9 mouse cellular contexts compared by ENCODE assay signal in the genomic region with DNA sequence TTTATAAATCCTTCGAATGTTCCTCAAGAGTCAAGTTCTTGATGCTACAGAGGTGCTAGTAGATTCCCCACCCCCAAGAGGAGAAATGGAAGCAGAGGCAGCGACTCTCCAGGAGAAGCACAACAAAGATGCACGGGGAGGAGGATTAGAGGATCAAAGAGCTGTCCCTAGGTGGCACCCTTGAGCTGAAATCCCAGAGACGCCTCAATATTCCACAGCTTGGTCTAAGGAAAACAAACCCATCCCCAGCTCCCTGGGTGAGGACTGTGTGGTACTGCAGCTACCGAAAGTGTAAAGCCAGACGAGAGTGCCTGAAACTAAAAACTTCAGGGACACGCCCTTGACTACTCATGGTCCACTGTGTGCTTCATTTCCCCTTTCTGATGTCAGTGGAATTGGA. TPM values are rescaled to one million over a fixed set of nuclear protein-coding genes. Genes with fewer than 3 reads are reported as not detected.
DNase-seq lines count a peak whose midpoint lies in the region; ATAC-seq and TF ChIP-seq lines count a peak whose summit lies in the region.
"Had no signal": no experiment of that assay in that cellular context is flagged by ENCODE, and none has a peak within 500 bp of the region (broad histone marks: within the 10 kb centered on the region; RNA-seq: fewer than 3 reads in every experiment).

No protein-coding gene starts in this region.

- peak; percentile 71 for ATAC-seq in Patski
- peak; percentile 72; the same call in 1 of the 2 replicates for ATAC-seq in midbrain, postnatal 0 days (ENCODE audit: low FRiP score)

- TF ChIP-seq CTCF in Patski (IDR thresholded peaks at IDR 0.05): peak; percentile 56
- TF ChIP-seq CTCF in cortical plate, adult 2 months (IDR thresholded peaks at IDR 0.05; ENCODE audit: extremely low read depth, insufficient read depth, low read length): peak; percentile 74
- peak; percentile 64 for TF ChIP-seq CTCF in midbrain, postnatal 0 days (IDR thresholded peaks at IDR 0.05)

- no peaks in the 10 kb centered on the region for H3K36me3 ChIP-seq in midbrain, postnatal 0 days (ENCODE audit: insufficient read depth, low read length)

- no peak overlapping the region for H3K9ac ChIP-seq in midbrain, postnatal 0 days (replicated peaks; ENCODE audit: low read length, poor library complexity, severe bottlenecking)

- 10% methylated on average over 7 of the region's 7 CpGs for WGBS in midbrain, postnatal 0 days

- no peaks in the 10 kb centered on the region for H3K27me3 ChIP-seq in Patski
- H3K27me3 ChIP-seq in midbrain, postnatal 0 days (ENCODE audit: insufficient read depth, low read length): no peaks in the 10 kb centered on the region

- H3K9me3 ChIP-seq in midbrain, postnatal 0 days (ENCODE audit: low read length): no peaks in the 10 kb centered on the region

- H3K4me1 ChIP-seq in cortical plate, adult 2 months (ENCODE audit: control insufficient read depth, insufficient read depth, low read length): no peaks in the 10 kb centered on the region
- H3K4me1 ChIP-seq in midbrain, postnatal 0 days (ENCODE audit: insufficient read depth, low read length): no peaks in the 10 kb centered on the region

- intact Hi-C loops in gastrocnemius, postnatal 14 days (cut with DNase I; ENCODE audit: low total_unique reads): loop anchor here (10.0 kb wide), 1 partner anchor 243 kb away; no protein-coding TSS in a partner anchor
- intact Hi-C loops in left cerebral cortex, postnatal 4 days (cut with DNase I): no loop called here

- POLR2A ChIA-PET in Patski (lab: Charles Lee): interaction anchor here (0.7 kb wide), 1 partner anchor 330 kb away, joined by 3 read pairs; no protein-coding TSS in a partner anchor

- H3K4me2 ChIP-seq in midbrain, postnatal 0 days (ENCODE audit: low read depth, low read length, poor library complexity, severe bottlenecking): no peak overlapping the region

- DNase-seq in 3T3-L1 (ENCODE audit: low read depth, low spot score) (peak; percentile 74), Patski (ENCODE audit: low read depth, low spot score) (no peak)
- DNase-seq in gastrocnemius, postnatal 14 days: peak; percentile 35
- DNase-seq in kidney, adult 18-20 months: peak; percentile 74
- peak; percentile 60 for DNase-seq in left cerebral cortex, postnatal 4 days
- DNase-seq in midbrain, postnatal 0 days (ENCODE audit: low spot score): peak; percentile 56
- DNase-seq in T-cell, adult 2 months (ENCODE audit: low spot score): no peak

- in situ Hi-C loops in Patski (cut with MboI; ENCODE audit: low pct_unique_long_range_greater_than_20kb): loop anchor here (5.0 kb wide), 1 partner anchor 251 kb away; no protein-coding TSS in a partner anchor

- CTCF ChIA-PET in Patski (lab: Charles Lee): interaction anchor here (0.7 to 2.1 kb wide), 10 partner anchors 9 to 254 kb away, joined by 3 to 13 read pairs (median 4); no protein-coding TSS in a partner anchor

- TF ChIP-seq POLR2A in cortical plate, adult 2 months (IDR thresholded peaks at IDR 0.05; ENCODE audit: extremely low read depth, insufficient read depth, low read length): no peak

- H3K27ac ChIP-seq in cortical plate, adult 2 months (ENCODE audit: insufficient read depth, low read length): no peak overlapping the region
- H3K27ac ChIP-seq in midbrain, postnatal 0 days (ENCODE audit: low read depth, low read length): no peak overlapping the region

- H3K4me3 ChIP-seq in cortical plate, adult 2 months (ENCODE audit: insufficient read depth, low read length): no peak overlapping the region
- H3K4me3 ChIP-seq in midbrain, postnatal 0 days (ENCODE audit: low read depth, low read length): no peak overlapping the region
- H3K4me3 ChIP-seq: erythroblast, embryonic 14.5 days had no signal

RNA-seq across cellular contexts. Expression of a gene that starts 2.8 kb away (rescaled TPM):
- not detected for polyA plus RNA-seq in Patski (2021)
- polyA plus RNA-seq in cortical plate, adult 2 months (2012; rRNA removed): 0.25 and 0.29 TPM in 2 replicates
- not detected for total RNA-seq in gastrocnemius, postnatal 14 days (2021)
- total RNA-seq in left cerebral cortex, postnatal 4 days (2021): under 1 TPM; 0.34 to 0.52 TPM
- total RNA-seq in midbrain, postnatal 0 days (2014; rRNA removed): 0.66 and 2.8 TPM in 2 replicates
- 0.10 and 0.15 TPM in 2 replicates for polyA plus RNA-seq in midbrain, postnatal 0 days (2015; fragmentation: Nextera tagmentation; extraction: Ambion mirVana)

RNA-seq across cellular contexts. Expression of a gene that starts 4.3 kb away (rescaled TPM):
- 14.3 TPM for polyA plus RNA-seq in Patski (2021)
- 12.3 and 13.4 TPM in 2 replicates for polyA plus RNA-seq in cortical plate, adult 2 months (2012; rRNA removed)
- 1 to 10 TPM; 8.1 to 8.2 TPM for total RNA-seq in gastrocnemius, postnatal 14 days (2021)
- total RNA-seq in left cerebral cortex, postnatal 4 days (2021): 1 to 10 TPM; 7.0 to 9.1 TPM
- 11.8 and 15.2 TPM in 2 replicates for total RNA-seq in midbrain, postnatal 0 days (2014; rRNA removed)
- 17.5 and 17.6 TPM in 2 replicates for polyA plus RNA-seq in midbrain, postnatal 0 days (2015; fragmentation: Nextera tagmentation; extraction: Ambion mirVana)
- polyA plus RNA-seq: erythroblast, embryonic 14.5 days had no signal

RNA-seq across cellular contexts. Expression of a gene that starts 47.2 kb away (rescaled TPM):
- not detected for polyA plus RNA-seq in Patski (2021)
- 0.28 and 0.38 TPM in 2 replicates for polyA plus RNA-seq in cortical plate, adult 2 months (2012; rRNA removed)
- total RNA-seq in gastrocnemius, postnatal 14 days (2021): under 1 TPM; 0.51 to 0.84 TPM
- under 1 TPM; 0.44 TPM for total RNA-seq in left cerebral cortex, postnatal 4 days (2021)
- not detected in 2 replicates for total RNA-seq in midbrain, postnatal 0 days (2014; rRNA removed)
- not detected in 2 replicates for polyA plus RNA-seq in midbrain, postnatal 0 days (2015; fragmentation: Nextera tagmentation; extraction: Ambion mirVana)
- polyA plus RNA-seq: erythroblast, embryonic 14.5 days had no signal

Comparison
In these comparisons a context has a peak if more than half of its experiments do, and no peak if none do; other contexts are left out.
1. DNase-seq: peak in 3T3-L1 (single experiment), gastrocnemius, postnatal 14 days (single experiment), kidney, adult 18-20 months (single experiment), left cerebral cortex, postnatal 4 days (single experiment) and midbrain, postnatal 0 days (single experiment); none in Patski (single experiment) and T-cell, adult 2 months (single experiment).
2. Peak in every context shown above with its lines, with median percentiles within 50 percentile points of each other: CTCF ChIP-seq.